Mouse (Mus musculus) heart, adult 2 months (tissue): Measurements from ENCODE around the gene Ston1. TPM values are rescaled to one million over a fixed set of nuclear protein-coding genes. Genes with fewer than 3 reads are reported as not detected.
A peak's percentile ranks its signal among the peaks of the same experiment; 100 is the strongest.

ENCODE experiments used
- DNase-seq, 2 experiments: peaks; one replicate each; pipeline ENCODE4 v3.0.0; 2021
- H3K27ac ChIP-seq: fragments of 200-600 bp; 2 replicates; pipeline ENCODE4 v1.8.1; 2022
- H3K27me3 ChIP-seq: fragments of 200-500 bp; 2 replicates; pipeline ENCODE4 v1.6.1; 2012; ENCODE audit warnings: mild to moderate bottlenecking, low read length, inconsistent platforms, mixed read lengths; ENCODE audit not compliant: control insufficient read depth, insufficient read depth
- H3K36me3 ChIP-seq: fragments of 200-500 bp; 2 replicates; pipeline ENCODE4 v1.6.1; 2012; ENCODE audit warnings: low read length, inconsistent platforms; ENCODE audit not compliant: control insufficient read depth, insufficient read depth
- H3K4me1 ChIP-seq: fragments of 200-500 bp; 2 replicates; pipeline ENCODE4 v1.6.1; 2011; ENCODE audit warnings: low read length; ENCODE audit not compliant: control insufficient read depth, insufficient read depth
- H3K4me3 ChIP-seq: fragments of 200-600 bp; 2 replicates; pipeline ENCODE4 v1.8.1; 2022
- H3K79me2 ChIP-seq: fragments of 200-500 bp; replicated peaks from 2 replicates; pipeline ENCODE4 v1.6.1; 2012; ENCODE audit warnings: mild to moderate bottlenecking, inconsistent platforms, low read length, moderate library complexity, mixed read lengths; ENCODE audit not compliant: control insufficient read depth, insufficient read depth
- H3K9ac ChIP-seq: fragments of 200-500 bp; 2 replicates; pipeline ENCODE4 v1.6.1; 2012; ENCODE audit warnings: low read depth, mild to moderate bottlenecking, control low read depth, inconsistent platforms, low read length, mixed read lengths
- CTCF ChIP-seq: fragments of 200-600 bp; IDR thresholded peaks from 2 replicates; pipeline ENCODE4 v1.8.1; 2022; ENCODE audit warnings: antibody characterized with exemption, mild to moderate bottlenecking, moderate library complexity
- EP300 ChIP-seq: fragments of 200-500 bp; IDR thresholded peaks from 2 replicates; pipeline ENCODE4 v1.6.1; 2011; ENCODE audit warnings: low read depth, low read length, control low read depth; ENCODE audit not compliant: insufficient read depth
- POLR2A ChIP-seq: fragments of 200-500 bp; IDR thresholded peaks from 2 replicates; pipeline ENCODE4 v1.6.1; 2011; ENCODE audit warnings: mild to moderate bottlenecking, low read depth, low read length, control low read depth; ENCODE audit not compliant: insufficient read depth
- WGBS: fragments of 180-500 bp; shearing (Covaris S2); methylation state at CpG from one replicate; pipeline ENCODE4 v1.1.7; 2018; 5-methylcytosine and 5-hydroxymethylcytosine counted together
- intact Hi-C: fragments of 180-260 bp; cut with DNase I; formaldehyde crosslinking; loops from one replicate; pipeline ENCODE4 v1.15.1; 2025
- polyA plus RNA-seq: library from polyadenylated mRNA; depleted of rRNA; stranded (reverse); fragments of >200 nt; gene quantifications from 2 replicates; pipeline ENCODE4 v1.2.3, GENCODE M21; 2012
- total RNA-seq, 2 experiments: library from RNA; stranded (reverse); gene quantifications; 2 replicates each; pipeline ENCODE4 v1.2.3; 2021

The Ston1 gene
- total and polyA plus RNA-seq, 3 experiments: 9.4 to 21.8 (median 18.9) TPM

DNA sequence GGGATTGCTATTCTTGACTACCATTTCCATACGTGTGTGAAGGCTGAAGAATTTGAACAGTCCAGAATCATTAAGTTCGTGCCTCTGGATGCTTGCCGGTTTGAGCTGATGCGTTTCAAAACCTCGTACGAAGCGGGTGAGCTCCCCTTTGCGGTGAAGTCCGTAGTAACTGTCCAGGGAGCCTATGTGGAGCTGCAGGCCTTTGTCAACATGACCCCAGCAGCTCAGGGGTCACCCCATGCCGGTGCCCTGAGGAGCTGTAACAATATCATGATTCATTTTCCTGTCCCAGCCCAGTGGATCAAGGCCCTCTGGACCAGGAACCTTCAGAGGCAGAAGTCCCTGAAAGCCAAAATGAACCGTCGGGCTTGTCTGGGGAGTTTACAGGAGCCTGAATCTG, 39.1 kb downstream of the Ston1 start:
- Histone ChIP-seq H3K27me3 (no peaks in the 10 kb centered on the region), H3K4me1 (peaks cover 10% of the 10 kb centered on the region), H3K79me2 (no peaks in the 10 kb centered on the region), H3K4me3 (no peak overlapping the region), H3K27ac (no peak overlapping the region), H3K36me3 (peaks cover 2% of the 10 kb centered on the region; the same call in 1 of the 2 replicates), H3K9ac (no peak overlapping the region)
- intact Hi-C loops: no loop called here
- DNase-seq: no peak
- 55% methylated on average over 12 of the region's 12 CpGs for WGBS
- TF ChIP-seq CTCF (0 out of 2 replicates have a peak, but pooled peaks have one; percentile 5), EP300 (no peak)

DNA sequence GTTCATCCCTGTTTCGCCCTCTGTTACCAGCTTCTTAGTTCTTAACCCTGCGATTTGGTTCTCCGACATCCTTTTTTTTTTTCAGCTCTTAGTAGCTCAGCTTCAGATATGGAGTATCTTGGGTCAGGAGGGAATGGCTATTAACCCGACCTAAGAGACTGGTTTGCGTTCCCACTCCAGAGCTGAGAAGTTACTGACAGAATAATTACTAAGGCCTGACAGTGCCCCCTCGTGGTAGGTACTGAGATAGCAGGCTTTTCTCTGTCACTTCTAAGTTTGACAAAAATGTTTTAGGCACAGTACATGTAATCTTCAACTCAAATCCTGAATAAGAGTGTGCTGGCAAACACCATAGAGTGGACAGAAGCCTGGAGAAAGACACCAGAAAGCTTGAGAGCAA, 43.5 kb downstream of the Ston1 start:
- WGBS: 23% methylated on average over 6 of the region's 6 CpGs
- intact Hi-C loops: loop anchor here (1.0 to 10.0 kb wide), 4 partner anchors 44 to 616 kb away; partner anchors contain the start of gene Ston1

DNA sequence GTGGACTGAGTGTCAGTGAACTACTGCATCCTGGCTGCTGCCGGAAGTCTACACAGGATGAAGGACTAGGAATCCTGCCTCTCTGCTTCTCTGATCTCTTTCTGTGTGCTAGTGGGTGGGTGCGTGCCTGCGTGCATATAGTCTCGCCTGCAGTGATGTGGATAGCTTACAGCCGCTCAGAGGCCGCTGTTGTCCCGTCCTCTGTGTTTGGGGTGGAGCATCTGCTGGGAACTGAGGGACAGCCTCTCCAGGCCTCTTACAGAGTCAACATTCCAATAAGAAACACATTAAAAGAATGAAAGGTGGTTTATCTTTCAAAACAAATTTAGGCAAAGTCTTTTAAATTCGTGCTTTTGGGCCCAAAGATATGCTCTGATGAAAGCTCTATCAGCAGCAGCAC, 44.4 kb downstream of the Ston1 start:
- DNase-seq: no peak
- intact Hi-C loops: loop anchor here (1.0 to 10.0 kb wide), 4 partner anchors 45 to 617 kb away; partner anchors contain the start of gene Ston1
- Histone ChIP-seq H3K27ac (no peak overlapping the region), H3K27me3 (no peaks in the 10 kb centered on the region), H3K9ac (no peak overlapping the region), H3K36me3 (peaks cover 2% of the 10 kb centered on the region; the same call in 1 of the 2 replicates), H3K4me3 (no peak overlapping the region), H3K4me1 (peaks cover 7% of the 10 kb centered on the region; the same call in 1 of the 2 replicates), H3K79me2 (no peaks in the 10 kb centered on the region)
- TF ChIP-seq EP300: no peak
- TF ChIP-seq CTCF: no peak
- no peak for TF ChIP-seq POLR2A
- 87% methylated on average over 8 of the region's 8 CpGs for WGBS

More for the DNA sequence above, 43.5 kb downstream of the Ston1 start:
- Histone ChIP-seq H3K36me3 (peaks cover 2% of the 10 kb centered on the region; the same call in 1 of the 2 replicates), H3K79me2 (no peaks in the 10 kb centered on the region), H3K9ac (no peak overlapping the region), H3K27ac (no peak overlapping the region), H3K27me3 (no peaks in the 10 kb centered on the region), H3K4me1 (peaks cover 7% of the 10 kb centered on the region), H3K4me3 (no peak overlapping the region)
- TF ChIP-seq CTCF (peak; percentile 93), POLR2A (no peak), EP300 (0 out of 2 replicates have a peak, but pooled peaks have one; percentile 48)
- peak; percentile 57 to 79 for DNase-seq

DNA sequence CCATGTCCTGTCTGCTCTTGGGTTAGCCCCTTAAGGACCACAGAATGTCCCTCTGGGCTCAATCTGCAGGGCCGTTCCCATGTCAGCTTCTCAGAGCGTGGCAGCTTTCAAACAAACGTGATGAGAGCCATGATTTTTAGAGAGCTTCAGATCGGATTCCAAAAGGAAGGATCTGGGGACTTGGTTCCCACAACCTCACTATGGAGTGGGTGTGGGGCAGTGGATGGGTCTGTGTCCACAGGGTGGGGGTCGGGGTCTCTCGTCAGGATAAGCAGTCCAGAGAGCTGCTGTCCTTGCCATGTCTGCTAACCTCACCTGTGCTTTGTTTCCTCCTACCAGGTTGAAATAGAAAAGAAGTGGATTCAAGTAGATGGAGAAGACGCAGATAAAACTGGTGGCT, 47.4 kb downstream of the Ston1 start:
- H3K27ac ChIP-seq: no peak overlapping the region
- WGBS: 87% methylated on average over 7 of the region's 7 CpGs
- intact Hi-C loops: loop anchor here (10.0 kb wide), 1 partner anchor 620 kb away; no protein-coding TSS in a partner anchor
- H3K27me3 ChIP-seq: no peaks in the 10 kb centered on the region
- DNase-seq: no peak
- H3K4me3 ChIP-seq: no peak overlapping the region
- H3K4me1 ChIP-seq: peaks cover 5% of the 10 kb centered on the region; the same call in 1 of the 2 replicates
- TF ChIP-seq EP300 (no peak), POLR2A (no peak), CTCF (no peak)
- no peaks in the 10 kb centered on the region for H3K79me2 ChIP-seq
- H3K9ac ChIP-seq: no peak overlapping the region
- peaks cover 2% of the 10 kb centered on the region; the same call in 1 of the 2 replicates for H3K36me3 ChIP-seq

DNA sequence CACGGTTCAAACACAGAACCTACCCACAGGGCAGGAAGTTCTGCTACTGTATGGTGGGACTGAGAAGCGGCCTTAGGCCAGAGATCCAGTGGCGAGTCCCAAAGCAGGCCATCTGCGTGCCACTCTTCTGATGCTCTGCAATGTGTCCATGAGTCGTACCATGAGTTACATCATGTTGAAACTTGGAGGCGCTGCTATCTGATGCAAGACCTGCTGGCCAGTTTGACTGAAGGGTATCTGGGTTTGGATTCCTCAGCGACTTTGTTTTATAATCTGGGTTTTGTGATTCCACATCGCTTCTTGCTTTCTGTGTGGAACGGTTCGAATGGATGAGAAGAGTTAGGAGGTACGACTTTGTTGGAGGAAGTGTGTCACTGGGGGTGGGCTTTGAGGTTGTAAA, 47.8 kb downstream of the Ston1 start:
- H3K27me3 ChIP-seq: no peaks in the 10 kb centered on the region
- 0 out of 2 replicates have a peak, but pooled peaks cover 3% of the 10 kb centered on the region for H3K4me1 ChIP-seq
- no peak overlapping the region for H3K27ac ChIP-seq
- peaks cover 2% of the 10 kb centered on the region; the same call in 1 of the 2 replicates for H3K36me3 ChIP-seq
- H3K9ac ChIP-seq: no peak overlapping the region
- H3K4me3 ChIP-seq: no peak overlapping the region
- TF ChIP-seq EP300 (no peak), POLR2A (no peak), CTCF (no peak)
- 91% methylated on average over 11 of the region's 11 CpGs for WGBS
- no peaks in the 10 kb centered on the region for H3K79me2 ChIP-seq
- intact Hi-C loops: loop anchor here (10.0 kb wide), 1 partner anchor 620 kb away; no protein-coding TSS in a partner anchor
- no peak for DNase-seq

DNA sequence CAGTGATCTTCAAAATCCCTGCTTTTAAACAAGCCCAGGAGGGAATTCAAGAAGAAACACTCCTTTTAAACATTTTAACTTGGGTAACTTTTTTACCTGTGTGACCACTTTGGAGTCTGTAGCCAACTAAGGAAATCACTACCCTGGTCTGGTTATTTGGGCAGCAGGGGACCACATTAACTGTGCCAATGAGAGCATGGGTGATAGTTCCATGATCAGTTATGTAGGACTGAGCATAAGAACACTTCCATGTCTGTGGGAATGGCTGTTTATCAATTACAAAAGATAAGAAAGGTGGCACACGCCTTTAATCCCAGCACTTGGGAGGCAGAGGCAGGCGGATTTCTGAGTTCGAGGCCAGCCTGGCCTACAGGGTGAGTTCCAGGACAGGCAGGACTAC, 49.7 kb downstream of the Ston1 start:
- intact Hi-C loops: loop anchor here (10.0 kb wide), 1 partner anchor 622 kb away; no protein-coding TSS in a partner anchor

More for the DNA sequence above, 49.7 kb downstream of the Ston1 start:
- Histone ChIP-seq H3K79me2 (no peaks in the 10 kb centered on the region), H3K9ac (no peak overlapping the region), H3K36me3 (no peaks in the 10 kb centered on the region), H3K4me1 (no peaks in the 10 kb centered on the region), H3K27ac (no peak overlapping the region), H3K4me3 (no peak overlapping the region), H3K27me3 (no peaks in the 10 kb centered on the region)
- WGBS: 86% methylated on average over 3 of the region's 3 CpGs
- TF ChIP-seq EP300 (no peak), POLR2A (no peak), CTCF (no peak)
- DNase-seq: no peak
